Mouse (Mus musculus) megakaryocyte, embryonic 14.5 days (primary cell): ENCODE results near the gene 1700023F06Rik.

Experiments
- FLI1 ChIP-seq: IDR thresholded peaks from 2 replicates; pipeline ENCODE4 v1.6.1; 2012; ENCODE audit warnings: low read length, inconsistent platforms, mixed read lengths
- GATA1 ChIP-seq: IDR thresholded peaks from 3 replicates; pipeline ENCODE4 v1.6.1; 2012; ENCODE audit warnings: mixed read lengths, low read length, inconsistent platforms, borderline replicate concordance

DNA sequence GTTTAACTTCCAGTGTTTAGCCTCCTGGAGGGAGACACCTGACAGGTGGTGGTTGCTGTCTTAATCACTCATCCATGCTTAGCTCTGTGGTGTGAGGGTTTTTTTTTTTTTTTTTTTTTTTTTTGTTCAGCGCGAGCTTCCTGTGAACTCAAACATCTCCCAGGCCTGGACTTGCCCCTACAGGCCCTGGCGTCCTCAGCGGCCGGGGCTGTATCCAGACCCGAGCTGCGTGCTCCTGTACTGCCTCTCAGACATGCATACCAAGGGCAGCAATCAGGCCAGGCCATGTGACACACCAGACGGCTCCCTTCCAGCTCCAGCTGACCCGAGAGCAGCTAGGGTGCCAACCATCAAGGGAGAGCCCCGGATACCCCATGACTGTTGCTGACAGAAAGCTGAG lies 28.5 kb upstream of the 1700023F06Rik start:
- TF ChIP-seq FLI1 (no peak), GATA1 (no peak)
